Mouse (Mus musculus) frontal cortex, postnatal 25 days (tissue): Measurements from ENCODE around the gene Fbxl17.

Experiments used
- DNase-seq, 2 experiments: peaks; one replicate each; pipeline ENCODE4 v3.0.0; 2022; ENCODE audit warnings: low spot score in 2 of 2

Gene Fbxl17

DNA sequence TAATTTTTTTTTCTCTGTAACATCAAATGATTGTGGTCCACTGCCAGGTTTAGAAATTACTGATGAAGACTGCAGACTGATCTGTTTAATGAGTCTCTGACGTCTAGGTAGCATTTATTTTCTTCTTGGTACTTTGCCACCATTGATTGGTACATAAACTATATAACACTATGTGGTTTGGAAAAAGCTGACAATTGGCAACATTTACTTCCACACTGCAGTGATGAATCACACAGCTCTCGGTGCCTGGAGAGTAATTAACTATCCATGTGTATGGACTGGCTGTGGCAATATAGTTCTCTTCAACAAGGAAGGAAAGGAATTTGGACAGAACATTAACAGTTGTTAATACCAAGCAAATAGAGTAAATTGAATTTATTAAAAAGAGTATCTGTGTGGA, 404.3 kb downstream of the Fbxl17 start:
- no peak for DNase-seq

DNA sequence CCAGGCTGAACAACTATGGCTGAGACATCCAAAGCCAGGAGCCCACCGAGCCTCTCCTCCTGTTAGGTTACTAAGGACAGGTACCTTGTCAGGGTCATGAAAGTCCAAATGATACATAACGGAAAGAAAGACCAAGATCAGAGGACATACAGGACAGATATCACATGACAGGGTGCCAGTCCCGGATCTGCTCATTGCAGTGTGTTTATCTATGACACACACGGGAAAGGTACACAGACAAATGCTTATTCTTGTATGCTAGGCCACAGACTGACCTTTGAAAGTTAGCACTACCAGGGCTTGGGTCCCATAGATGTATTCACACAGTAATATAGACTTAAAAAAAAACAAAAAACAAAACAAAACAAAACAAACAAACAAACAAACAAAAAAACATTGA, 404.8 kb downstream of the Fbxl17 start:
- no peak for DNase-seq

DNA sequence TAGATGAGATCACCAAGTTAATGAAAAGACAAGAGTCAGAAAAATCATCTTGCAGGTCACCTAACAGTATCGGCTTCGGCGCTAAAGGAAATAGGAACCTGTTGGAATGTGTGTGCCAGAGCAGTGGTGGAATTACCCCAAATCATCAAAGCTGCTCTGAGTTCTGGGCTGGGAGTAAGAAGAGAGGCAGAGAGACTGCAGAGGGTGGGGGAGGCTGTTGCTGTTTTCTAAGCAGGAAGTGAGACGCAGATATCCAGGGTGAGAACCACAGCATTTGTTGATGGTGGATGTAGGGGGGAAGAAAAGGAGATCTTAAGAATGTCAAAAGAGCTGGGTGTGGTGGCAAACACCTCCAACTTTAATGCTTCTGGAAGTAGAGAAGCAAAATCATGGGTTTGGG, 406.6 kb downstream of the Fbxl17 start:
- no peak for DNase-seq

DNA sequence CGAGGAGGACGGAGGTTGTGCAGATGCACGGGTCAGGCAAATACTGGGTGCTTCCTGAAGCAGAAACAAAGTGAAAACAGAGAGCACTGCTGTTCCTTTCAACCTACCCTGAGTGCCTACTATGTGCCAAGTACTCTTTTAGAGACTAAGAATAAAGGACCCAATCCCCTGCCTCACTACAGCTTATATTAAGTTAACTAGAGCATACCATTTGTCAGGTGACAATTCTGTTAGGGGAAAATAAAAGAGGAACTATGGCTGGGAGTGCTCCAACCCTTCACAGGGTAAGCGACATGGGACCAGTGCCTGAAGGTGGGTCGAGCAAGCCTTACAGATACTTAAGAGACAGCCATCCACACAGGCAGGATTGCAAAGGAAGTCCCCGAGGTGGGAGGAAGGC, 407.0 kb downstream of the Fbxl17 start:
- no peak for DNase-seq

DNA sequence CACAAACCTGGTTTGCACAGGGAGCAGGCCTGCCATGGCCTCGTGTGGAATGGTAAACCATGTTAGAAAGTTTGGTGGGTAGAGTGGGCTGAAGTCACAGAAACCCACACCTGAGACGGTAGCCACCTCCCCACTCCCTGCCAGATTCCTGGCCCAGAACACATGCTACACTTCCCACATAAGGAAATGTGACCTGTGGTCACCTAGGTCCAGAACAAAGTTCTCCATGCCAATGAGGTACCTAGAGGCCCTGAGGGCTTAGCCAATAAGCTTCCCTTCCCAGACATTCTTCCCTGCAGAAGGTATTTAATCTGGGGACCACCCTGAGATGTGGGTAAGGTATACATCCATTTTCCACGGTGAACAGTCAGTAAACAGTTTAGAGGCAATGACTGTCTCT, 409.7 kb downstream of the Fbxl17 start:
- DNase-seq = no peak

DNA sequence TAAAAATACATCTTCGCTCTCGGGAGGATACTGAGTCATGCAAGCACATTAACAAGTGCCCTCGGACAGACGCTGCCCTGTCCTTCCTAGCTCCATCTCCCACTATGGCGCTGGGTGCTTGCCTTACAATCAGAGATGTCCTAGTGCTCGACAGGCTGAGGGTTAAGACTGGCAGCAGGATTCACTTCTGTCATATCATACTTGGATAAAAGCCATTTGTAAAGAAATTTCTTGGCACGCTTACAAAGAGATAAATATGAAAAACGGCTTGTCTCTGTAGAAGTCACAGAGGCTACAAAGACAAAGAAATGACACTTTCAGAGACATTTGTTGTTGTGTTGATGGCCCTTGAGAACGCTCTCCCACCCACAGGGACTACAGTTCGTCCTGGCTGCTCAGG, 412.6 kb downstream of the Fbxl17 start:
- DNase-seq = no peak

DNA sequence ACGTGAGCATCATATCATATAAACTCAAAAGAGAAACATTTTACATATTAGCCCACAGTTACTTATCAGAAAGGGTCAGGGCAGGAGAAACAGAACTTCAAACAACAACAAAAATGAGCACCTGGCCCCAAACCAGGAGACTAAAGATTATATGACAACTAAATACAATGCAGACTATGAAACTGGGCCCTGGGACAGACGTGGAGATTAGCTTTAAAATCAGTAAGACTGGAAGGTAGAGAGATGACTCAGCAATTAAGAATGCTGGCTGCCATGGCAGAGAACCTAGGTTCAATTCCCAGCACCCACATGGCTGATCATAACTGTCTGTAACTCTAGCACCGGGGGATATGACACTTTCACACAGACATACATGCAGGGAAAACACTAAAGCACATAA, 413.3 kb downstream of the Fbxl17 start:
- DNase-seq = no peak

DNA sequence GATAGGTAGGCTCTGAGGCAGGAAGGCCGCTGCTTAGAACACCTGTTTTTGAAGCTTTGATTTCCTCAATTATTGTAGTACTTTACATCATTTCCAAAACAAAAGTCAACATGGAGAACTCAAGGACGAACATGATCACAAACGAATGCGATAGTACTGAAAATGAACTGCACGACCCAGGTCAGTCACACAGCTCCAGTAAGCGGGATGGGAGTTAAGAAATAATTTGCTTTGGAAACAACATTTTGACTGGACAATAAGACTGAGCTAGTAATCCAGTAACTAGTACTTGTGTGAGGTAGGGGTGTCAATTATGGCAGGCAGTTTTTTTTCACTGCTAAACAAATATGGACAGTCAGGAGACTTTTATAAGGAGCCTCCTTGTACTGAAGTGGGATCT, 414.6 kb downstream of the Fbxl17 start:
- no peak for DNase-seq

DNA sequence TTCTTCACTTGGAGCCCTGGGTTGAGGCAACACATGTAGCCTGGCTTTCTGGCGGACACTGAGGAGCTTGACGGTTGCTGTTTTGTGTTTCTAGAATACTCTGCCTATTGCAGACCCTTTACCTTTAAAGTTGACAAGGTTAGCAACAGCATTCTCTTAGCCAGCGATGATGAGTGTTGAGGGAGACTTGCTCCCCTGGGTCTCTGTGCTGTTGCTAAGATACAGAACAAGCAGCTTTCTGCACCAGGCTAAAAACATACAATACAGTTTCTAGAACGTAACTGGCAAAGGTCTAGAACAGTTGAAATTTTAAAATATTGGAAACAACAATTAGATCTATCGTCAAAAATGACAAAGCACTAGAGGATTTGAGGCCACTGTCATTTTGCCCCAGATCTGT, 420.7 kb downstream of the Fbxl17 start:
- DNase-seq = no peak

DNA sequence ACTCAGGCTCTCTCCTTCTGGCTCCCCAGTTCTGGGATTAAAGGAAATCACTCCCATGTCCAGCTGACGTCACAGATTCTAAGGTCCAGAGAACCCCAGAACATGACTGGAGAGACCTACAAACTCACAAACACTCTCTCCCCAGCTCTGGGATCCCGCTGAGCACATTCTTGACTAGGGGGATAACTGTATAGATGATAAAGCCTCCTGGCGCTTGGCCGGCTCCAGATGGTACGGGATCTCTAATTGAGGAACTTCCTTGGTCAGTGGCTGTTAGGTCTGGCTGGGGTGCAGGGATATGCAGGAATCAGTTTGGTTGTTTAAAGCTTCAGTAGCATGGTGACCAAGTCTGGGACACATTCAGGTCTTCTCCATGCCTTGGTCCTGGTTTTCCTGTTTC, 422.3 kb downstream of the Fbxl17 start:
- DNase-seq = no peak

DNA sequence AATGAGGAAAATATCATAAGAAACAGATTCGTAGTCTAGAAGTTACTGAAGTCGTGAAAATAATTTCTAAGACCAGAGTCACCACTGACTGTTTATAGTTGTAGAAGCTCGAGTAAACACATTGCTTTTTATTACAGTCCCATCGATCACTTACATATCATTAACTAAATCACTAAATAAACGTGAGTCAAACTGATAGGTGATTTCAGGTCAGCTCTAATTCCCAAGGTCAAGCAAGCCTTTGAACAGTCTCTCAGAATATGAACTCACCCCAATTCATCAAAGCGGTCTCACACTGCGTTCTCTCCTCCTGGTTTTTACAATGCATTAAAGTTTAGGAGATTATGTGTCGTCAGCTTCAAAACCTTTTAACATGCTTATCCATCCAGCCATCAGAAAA, 423.2 kb downstream of the Fbxl17 start:
- no peak for DNase-seq

DNA sequence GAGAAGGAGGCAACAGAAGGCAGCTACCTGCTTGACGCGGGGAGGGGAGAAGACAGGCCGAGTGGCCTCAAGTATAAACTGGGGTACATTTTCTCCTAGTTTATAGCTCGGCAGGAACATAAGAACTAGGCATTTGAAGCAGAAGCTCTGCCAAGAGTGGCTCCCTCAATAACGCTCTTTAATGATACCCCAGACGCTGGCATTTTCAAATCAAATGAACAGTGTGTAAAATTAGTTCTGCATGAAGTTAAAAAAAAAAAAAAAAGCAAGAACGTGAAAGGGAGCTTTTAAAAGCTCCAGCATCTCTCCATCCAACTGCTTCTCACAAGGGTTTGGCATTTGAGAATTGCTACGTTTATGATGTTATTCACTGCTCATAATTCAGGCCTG, 423.8 kb downstream of the Fbxl17 start:
- no peak for DNase-seq

DNA sequence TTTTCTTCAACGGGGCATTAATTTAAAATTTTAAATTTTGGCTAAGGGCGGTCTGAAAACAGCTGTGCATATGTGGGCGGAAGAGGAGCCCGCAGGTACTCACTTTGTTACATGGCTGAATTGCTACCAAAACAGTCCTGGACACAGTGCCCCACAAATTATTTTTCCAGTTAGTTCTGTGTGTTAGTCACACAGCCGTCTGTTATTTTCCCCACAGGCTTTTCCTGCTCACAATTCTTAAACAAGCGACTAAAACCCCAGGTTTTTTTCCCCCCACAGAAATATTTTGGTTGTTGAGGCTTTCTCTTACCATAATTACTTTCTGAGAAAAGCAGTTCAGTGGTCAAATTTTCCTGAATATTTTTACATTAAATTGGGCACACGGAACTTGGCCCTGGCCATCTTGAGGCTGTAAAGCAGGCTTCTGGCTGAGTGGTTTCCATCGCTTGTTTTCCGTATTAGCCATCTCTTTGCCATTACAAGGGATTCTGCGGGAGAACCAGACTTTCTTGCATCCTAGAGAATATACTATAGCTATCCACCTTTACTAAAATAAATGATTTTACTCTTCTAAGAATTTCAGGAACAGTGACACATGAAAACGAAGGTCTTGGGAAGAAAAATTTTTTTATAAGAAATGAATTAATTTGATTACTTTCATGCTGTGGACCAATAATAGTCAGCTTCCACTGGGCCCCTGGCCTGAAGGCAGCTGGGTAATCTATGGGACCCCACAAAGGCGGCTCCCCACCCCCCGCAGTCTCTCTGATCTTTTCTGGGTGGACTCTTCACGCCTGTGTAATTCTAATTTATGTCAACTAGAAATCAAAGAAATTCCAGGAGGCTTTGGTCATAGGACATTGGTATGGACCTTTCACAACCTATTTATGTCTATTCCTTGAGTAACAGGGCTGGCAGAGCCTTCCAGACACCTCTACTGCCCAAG, 424.5 kb downstream of the Fbxl17 start:
- DNase-seq = no peak

DNA sequence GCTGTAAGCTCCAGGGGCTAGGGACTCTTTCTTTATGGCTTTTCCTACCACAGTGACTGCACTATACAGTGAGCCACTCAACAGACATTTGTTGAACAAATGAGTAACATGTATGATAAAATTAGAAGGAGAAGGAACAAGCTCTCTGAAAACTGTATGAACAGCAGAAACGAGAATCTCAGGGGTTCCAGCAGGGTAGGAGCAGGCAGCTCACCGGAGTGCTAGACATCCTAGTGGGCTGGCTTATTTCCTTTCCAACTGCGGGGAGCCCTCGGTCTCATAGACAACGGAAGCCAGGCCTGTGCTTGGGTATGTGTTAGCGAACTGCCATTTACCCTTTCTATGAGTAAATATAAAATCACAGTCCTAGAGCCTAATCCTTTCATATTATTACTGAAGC, 426.5 kb downstream of the Fbxl17 start:
- no peak for DNase-seq

DNA sequence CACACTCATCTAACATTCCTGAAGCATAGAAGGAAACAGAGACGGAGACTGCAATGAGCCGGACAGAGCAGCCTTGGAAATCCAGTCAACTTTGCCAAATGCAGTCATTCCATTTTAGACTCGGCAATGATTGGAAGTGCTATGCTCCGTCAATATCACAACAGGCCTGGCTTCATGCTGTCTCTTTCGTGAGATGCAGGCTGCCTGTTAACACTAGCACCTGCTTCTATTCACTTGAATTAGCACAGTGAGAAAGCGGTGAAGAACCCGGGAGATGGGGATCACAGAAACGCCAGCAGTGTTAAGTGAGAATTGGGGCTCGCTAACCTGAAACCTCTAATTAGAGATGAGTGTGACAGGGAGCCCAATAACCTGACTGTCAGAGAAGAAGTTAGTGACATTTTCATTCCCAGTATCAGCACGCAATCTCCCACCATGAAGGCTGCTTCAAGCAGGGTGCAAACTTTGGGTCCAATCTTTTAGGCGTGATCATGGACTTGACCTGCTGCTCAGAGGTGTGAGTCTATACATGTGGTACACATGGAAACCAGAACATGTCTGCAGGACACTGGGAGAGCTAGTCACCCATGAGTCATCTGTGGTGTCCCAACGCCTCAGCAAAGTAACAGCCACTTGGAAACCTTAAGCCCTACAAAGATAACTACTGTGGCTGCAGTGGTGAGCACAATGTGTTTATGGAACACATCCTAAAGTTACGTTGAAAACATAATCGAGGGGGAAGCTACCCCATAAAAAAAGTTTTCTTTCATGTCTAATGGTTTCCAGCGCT, 428.5 kb downstream of the Fbxl17 start:
- no peak for DNase-seq

DNA sequence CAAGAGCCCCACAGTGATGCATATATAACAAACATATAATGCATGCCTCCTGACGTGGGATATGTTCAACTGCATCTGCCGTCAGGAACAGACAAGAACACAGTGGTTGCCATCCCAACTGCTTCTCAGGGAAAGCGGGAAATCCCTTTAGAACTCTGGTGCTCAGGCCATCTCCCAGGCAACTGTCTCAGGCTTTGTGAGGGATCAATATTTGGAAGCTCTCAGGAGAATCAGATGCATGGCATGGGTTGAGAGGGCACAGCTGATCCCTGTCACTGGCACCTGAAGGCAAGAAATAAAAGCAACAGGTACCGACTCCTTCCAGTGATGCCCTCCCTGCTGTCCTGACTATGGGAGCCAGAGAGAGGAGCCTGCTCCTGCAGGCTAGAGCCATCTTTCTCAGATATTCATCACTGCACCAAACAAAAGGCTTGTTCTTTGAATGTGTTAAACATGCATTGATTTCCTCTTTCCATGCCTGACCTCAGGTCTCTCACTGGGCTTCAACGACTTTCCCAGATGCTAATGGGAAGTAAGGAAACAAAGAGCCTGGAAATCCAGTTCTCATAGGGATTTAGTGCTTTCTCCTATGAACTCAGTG, 429.6 kb downstream of the Fbxl17 start:
- no peak for DNase-seq

DNA sequence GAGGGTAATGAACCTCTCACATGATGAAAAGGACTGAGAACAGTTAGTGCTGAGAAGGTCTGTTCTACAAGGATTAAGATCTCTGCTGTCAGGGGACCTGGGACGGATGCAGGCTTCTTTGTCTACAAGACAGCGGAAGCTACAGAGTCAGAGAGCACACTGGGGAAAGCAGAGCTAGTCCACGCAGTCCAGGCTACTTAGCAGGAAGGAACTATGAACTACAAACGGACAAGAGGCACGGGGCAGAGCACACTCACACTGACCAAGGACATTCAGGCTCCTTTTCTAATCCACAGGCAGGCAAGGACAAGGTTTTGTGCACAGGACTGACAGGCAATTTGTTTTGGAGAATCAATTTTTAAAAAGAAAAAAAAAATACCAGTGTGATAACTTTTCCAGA, 437.0 kb downstream of the Fbxl17 start:
- no peak for DNase-seq

DNA sequence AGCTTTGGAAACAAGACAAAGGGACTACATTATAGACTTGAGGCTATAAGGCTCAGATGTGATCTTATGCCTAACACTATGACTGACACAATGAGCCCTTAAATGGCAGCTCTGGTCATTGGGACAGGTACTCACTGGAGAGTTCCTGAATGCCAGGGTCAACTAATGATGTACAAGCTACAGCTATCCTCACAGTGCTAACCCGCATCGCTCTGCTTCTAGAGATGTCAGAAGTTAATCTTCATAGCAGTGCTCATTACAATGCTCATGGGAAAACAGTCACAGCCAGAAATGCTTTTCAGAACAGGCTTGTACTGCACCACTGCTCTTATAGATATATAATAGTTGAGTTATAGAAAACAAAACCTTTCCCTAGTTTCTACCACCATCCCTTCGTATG, 438.0 kb downstream of the Fbxl17 start:
- no peak for DNase-seq

DNA sequence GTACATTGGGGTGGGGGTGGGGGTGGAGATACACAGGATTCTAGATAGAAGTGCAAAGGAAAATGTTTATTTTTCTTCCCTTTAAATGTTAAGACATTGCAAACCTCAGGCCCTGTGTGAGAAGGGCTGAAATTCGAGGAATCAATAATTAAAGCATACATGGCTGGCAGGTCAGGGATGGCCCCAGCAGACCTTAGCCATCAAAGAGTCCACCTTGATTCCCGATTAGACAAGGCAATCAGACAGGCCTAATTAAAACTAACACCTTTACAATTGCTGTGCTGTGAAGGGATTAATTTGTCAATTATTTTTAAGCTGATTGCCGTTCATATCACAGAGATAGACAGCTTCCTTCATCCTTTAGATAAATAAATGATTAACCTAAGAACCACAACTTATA, 439.0 kb downstream of the Fbxl17 start:
- no peak for DNase-seq

DNA sequence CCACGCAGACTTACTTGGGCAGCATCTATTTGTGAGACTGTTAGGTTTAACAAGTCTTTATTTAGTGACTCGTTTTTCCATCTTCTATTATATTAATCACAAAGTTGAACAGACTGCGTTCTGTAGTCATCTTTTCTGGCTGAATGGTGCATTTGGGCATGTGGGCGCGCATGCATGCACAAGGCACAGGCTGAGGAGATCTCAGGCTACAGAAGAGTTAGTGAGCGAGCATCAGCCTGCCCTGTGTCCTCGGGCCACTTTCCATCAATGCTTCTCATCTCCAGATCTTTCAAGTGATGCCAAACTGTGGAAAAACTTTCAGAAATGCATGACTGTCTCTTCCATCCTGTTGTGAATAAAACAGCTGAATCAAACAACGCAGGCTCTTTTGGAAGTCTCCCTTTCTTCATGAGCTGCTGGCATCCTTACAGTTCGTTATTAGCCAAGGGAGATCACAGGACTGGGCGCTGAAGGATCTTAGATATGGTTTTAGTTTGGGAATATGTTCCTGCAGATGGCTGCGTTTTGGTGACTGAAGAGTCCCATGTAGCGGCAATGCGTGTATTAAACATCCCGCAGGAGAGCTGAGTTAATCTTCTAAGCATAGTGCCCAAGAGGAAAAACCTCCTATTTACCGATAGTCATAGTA, 442.0 kb downstream of the Fbxl17 start:
- DNase-seq = no peak

DNA sequence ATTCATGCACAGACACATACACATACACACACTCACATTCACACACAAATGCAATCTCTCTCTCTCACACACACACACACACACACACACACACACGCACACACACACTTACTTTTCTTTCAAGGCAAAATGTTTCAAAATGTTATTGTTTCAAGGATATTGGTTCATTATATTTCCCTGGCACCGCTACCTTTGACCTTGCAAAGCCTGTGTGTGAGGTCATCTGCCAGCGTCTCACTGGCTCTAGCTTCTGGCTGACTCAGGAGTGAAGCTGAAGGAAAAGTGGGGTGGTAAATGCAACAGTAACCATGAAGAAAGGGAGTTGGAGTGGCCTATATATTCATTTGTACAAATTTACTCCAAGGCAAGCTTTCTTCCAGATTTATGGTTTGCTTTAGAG, 442.8 kb downstream of the Fbxl17 start:
- no peak for DNase-seq

DNA sequence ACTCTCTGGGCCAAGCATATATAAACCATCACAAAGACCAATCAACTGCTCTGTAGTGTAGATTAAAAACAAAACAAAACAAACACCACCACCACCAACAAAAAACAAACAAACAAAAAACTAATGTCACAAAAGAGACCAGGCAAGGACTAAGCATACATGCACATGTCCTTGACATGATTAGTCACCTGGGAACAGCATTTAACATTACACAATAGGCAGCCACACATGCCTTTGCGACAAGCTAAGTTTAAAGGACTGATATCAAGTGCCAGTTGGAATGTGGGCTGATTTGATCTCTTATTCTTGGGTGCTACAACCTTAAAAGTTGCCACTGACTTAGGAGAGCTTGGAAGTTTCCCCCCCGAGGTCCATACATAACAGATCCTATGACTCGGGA, 446.5 kb downstream of the Fbxl17 start:
- no peak for DNase-seq
